9 mouse cellular contexts compared by ENCODE assay signal in the genomic region with DNA sequence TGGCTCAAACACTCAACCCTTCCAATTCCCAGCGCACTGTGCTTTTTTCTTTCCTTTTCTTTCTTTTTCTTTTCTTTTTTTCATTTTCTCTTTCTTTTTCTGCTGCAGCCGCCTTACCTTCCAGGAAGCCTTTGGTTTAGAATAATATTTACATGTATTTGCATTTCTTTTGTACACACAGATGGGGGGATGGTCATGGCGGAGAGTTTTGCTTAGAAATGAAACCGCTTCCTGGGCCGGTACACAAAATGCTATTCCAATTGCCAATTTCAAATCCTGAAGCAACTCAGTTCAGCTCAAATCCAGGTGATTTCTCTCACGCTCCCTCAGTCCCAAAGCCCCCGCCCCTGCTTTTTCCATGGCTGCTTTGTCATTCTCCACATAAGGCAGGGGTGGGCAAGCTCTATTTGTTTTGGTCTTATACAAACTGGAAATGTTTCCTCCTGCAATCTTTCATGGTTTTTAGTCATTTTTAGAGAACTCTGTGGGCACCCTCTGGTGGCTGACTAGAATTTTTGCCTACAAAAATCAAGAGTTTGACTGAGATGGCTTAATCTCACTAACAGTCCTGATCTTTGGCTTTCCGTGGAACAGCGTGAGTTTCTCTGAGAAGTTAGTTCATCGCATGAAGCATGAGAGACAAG.
A peak's percentile ranks its signal among the peaks of the same experiment; 100 is the strongest.
DNase-seq lines count a peak whose midpoint lies in the region; ATAC-seq and TF ChIP-seq lines count a peak whose summit lies in the region.
"Had no signal": no experiment of that assay in that cellular context is flagged by ENCODE, and none has a peak within 500 bp of the region (broad histone marks: within the 10 kb centered on the region; RNA-seq: fewer than 3 reads in every experiment).

No protein-coding gene starts in this region.

- no peak overlapping the region for H3K4me3 ChIP-seq in kidney, embryonic 14.5 days (ENCODE audit: low read length)
- no peak overlapping the region for H3K4me3 ChIP-seq in midbrain, postnatal 0 days (ENCODE audit: low read depth, low read length)
- H3K4me3 ChIP-seq: myocyte had no signal

- no peaks in the 10 kb centered on the region for H3K36me3 ChIP-seq in kidney, embryonic 14.5 days (ENCODE audit: control insufficient read depth, insufficient read depth, low read length)
- H3K36me3 ChIP-seq in midbrain, postnatal 0 days (ENCODE audit: insufficient read depth, low read length): no peaks in the 10 kb centered on the region

- H3K27ac ChIP-seq in kidney, embryonic 14.5 days (ENCODE audit: low read depth, low read length): no peak overlapping the region
- H3K27ac ChIP-seq in midbrain, postnatal 0 days (ENCODE audit: low read depth, low read length): no peak overlapping the region

- H3K27me3 ChIP-seq in kidney, embryonic 14.5 days (ENCODE audit: control insufficient read depth, insufficient read depth, low read length): no peaks in the 10 kb centered on the region
- H3K27me3 ChIP-seq in midbrain, postnatal 0 days (ENCODE audit: insufficient read depth, low read length): 0 out of 2 replicates have a peak, but pooled peaks cover 3% of the 10 kb centered on the region

- no peaks in the 10 kb centered on the region for H3K9me3 ChIP-seq in kidney, embryonic 14.5 days (ENCODE audit: control insufficient read depth, low read length)
- H3K9me3 ChIP-seq in midbrain, postnatal 0 days (ENCODE audit: low read length): no peaks in the 10 kb centered on the region

- 71% methylated on average over 10 of the region's 10 CpGs for WGBS in kidney, embryonic 14.5 days
- 36% methylated on average over 10 of the region's 10 CpGs for WGBS in midbrain, postnatal 0 days

- TF ChIP-seq CTCF in midbrain, postnatal 0 days (IDR thresholded peaks at IDR 0.05): peak; percentile 77

- H3K4me2 ChIP-seq in kidney, embryonic 14.5 days (replicated peaks; ENCODE audit: low read depth, low read length): no peak overlapping the region
- peak overlapping the region; percentile 30 for H3K4me2 ChIP-seq in midbrain, postnatal 0 days (ENCODE audit: low read depth, low read length, poor library complexity, severe bottlenecking)

- peak; percentile 10 for DNase-seq in kidney, adult 11 months
- peak; percentile 24 for DNase-seq in ZHBTc4 (ENCODE audit: low read depth, low spot score)
- DNase-seq in frontal cortex, postnatal 36 days (ENCODE audit: low spot score in 2 of 2): peak; percentile 26 to 54
- peak; percentile 14 to 69 for DNase-seq in layer of hippocampus, adult 18-20 months (ENCODE audit: low spot score in 2 of 2)
- peak; percentile 75 for DNase-seq in midbrain, postnatal 0 days (ENCODE audit: low spot score)
- no peak for DNase-seq in spleen, postnatal 14 days (ENCODE audit: low spot score in 2 of 2)
- no peak for DNase-seq in gastrocnemius, postnatal 25 days

- no peak overlapping the region for H3K9ac ChIP-seq in kidney, embryonic 14.5 days (ENCODE audit: low read depth, low read length)
- H3K9ac ChIP-seq in midbrain, postnatal 0 days (replicated peaks; ENCODE audit: low read length, poor library complexity, severe bottlenecking): no peak overlapping the region

- peaks cover 8% of the 10 kb centered on the region; the same call in 1 of the 2 replicates for H3K4me1 ChIP-seq in kidney, embryonic 14.5 days (ENCODE audit: control insufficient read depth, insufficient read depth, low read length)
- no peaks in the 10 kb centered on the region for H3K4me1 ChIP-seq in midbrain, postnatal 0 days (ENCODE audit: insufficient read depth, low read length)

- no peak for ATAC-seq in kidney, embryonic 14.5 days (ENCODE audit: low FRiP score, low TSS enrichment)
- 0 out of 2 replicates have a peak, but pooled peaks have one; percentile 31 for ATAC-seq in midbrain, postnatal 0 days (ENCODE audit: low FRiP score)

Comparison
In these comparisons a context has a peak if more than half of its experiments do, and no peak if none do; other contexts are left out.
1. DNase-seq: peak in kidney, adult 11 months (single experiment), ZHBTc4 (single experiment), frontal cortex, postnatal 36 days (2 of 2), layer of hippocampus, adult 18-20 months (2 of 2) and midbrain, postnatal 0 days (single experiment); none in spleen, postnatal 14 days (0 of 2) and gastrocnemius, postnatal 25 days (single experiment).